Mouse (Mus musculus) kidney, postnatal 36 days (tissue): ENCODE results near the gene Col20a1.

Experiments used
- DNase-seq, 2 experiments: peaks; one replicate each; pipeline ENCODE4 v3.0.0; 2021 to 2022; ENCODE audit warnings: mixed read lengths in 2 of 2

Gene Col20a1

DNA sequence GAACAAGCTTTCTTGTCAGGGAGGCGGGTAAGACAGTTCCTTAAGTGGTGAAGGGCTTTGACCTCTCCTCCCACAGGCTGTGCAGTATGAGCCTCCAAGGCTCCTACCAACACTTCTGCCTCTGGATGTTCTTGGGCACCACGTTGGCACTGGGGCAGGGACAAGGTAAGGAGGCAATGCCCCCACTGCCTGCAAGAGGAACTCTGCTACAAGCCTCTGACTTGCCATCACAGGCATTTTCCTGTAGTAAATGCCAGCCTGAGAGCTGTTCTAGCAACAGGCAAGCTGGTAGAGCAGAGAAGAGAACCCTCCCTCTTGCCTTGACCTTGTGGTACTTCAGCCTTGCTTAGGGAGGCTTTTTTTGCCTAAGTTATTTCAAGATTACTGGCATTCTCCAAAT, at the start of gene Col20a1:
Gene Col20a1, plus strand, starts transcription at position 87 of the 400 bp plus-strand sequence.
- DNase-seq = no peak

DNA sequence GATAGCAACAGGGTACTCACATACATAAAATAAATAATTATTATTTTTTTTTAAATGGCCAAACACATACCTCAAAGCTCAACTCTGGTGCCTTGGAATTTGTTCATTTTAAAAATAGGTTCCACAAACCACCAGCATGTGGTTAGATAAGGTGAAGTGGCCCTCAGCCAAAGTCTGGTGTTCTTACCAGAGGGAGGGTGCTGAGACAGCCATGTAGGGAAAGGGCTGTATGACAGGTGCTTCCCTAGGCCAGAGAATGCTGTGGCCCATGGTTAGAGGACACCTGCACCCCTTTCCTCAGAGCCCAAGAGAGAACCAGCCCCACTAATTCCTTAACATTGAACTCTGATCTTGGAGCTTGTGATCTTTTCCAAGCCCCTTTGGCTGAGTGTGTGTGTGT, 46.1 kb upstream of the Col20a1 start:
- no peak for DNase-seq

DNA sequence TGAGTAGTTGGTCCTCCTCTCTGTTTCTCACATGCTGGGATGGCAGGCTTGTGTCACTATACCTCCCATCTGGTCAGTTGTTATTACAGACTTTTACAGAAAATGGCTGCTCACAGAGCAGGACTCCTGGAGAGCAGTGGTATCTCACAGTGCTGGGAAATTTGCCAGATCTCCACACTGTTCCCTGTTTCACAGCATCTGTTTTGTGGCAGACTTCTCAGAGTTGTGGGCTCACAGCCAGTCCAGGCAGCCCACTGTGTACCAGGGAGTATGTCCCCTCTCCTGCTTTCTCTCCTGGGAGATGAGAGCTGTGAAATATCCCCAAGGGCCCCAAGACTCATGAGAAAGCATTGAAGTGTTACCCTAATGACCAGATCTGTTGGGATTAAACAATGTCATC, 44.5 kb upstream of the Col20a1 start:
- DNase-seq = no peak

DNA sequence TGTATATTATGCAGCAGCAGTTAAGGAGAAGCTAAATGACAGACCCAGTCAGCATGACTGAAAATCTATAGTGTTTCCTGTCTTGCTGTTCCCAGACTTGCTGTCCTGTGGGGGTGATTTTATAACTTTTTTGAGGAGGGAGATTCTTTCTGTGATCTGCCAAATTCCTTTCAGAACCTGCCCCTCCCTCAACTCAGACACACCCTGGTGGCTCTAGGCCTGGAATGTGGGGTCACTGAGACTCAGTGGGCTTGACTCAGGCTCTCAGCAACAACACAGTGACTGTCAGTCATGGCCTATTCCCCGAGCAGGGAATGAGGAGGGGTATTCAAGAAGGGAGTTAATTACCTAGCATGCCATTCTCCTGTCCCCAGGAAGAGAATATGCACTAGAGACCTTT, 36.4 kb upstream of the Col20a1 start:
- DNase-seq = no peak

DNA sequence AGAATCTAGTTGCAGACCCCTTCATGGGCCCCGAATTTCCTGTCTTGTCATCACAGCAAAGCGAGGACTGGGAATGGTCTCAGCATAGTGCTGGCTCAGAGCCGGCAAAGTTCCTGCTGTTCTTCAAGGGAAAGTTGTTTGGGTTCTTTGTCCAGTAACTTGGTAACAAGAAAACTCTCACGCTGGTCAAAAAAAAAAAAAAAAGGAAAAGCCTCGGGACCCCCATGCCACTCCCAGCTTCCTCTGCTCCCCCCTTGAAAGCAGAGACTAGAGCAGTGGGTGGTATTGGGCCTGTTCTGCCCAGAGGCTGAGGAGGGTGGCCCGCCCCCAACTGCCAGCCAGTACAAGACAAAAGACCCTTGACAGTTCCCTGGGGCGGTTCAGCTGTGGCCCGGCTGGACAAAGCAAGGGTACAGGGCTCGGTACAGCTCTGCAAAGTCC, 33.6 kb upstream of the Col20a1 start:
- DNase-seq = no peak

DNA sequence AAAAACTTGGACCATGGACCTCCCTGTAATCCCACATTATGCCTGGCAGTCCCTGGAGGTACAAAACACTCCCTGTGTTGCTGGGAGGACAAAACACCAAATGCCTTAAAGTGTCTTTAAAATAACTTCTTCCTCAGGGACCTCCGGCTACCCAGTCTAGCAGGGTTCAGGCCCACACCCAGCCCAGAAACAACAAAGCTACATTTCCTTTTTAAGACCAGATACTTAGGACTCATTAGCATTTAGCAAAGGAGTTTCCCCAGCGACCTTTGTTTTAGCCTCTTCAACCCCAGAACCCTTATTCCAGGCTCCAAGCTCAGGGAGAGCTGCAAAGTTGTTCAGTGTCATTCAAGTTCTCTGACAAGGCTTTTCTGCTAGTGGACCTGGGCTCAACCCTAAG, 32.7 kb upstream of the Col20a1 start:
- no peak for DNase-seq

DNA sequence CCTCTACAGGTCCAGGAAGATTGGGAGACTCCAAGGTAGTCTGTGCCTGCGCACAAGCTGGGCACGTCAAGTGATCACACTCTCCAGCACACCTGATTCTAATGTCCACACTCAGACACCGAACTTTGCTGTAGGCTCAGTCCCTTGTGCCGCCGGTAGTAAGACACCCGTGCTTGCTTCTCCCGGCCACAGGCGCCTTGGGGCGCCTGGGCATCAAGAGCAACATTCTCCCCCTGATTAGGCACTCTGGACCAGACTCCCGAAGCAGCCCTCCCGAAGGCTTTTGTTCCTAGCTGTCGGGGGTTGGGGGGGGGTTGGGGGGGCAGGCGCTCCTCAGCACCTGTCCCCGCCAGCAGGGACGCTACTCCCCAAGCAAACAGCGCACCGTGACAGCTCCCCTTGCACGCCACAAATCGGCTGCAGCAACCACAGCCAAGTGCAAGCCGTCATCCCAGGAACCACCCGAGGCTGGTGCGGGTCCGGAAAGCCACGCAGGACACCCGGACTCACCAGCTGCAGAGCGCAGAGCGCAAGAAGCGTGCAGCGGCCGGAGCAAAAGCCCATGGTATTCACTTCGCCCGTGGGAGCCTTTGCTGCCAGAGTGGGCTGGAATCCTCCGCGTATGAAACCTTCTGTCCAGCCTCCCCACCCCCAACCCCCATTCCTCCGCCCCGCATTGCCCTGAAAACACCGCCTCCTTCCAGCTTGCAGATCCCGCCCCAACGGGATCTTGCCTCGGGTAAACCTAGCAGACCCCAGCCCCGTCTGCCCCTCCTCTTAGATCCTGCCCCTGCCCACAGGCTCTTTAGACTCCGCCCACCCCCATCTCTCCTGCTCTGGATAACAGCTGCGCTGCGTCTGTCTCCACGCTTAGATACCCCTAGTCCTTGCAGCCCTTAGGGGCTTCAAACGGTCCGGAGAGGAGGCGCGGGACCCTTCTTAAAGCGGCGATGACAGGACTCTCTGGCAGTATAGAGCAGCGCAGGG, 32.0 kb upstream of the Col20a1 start, which contains the start of gene Nkain4:
Gene Nkain4, minus strand, starts transcription at position 639 of the 987 bp plus-strand sequence.
- peak; percentile 8 to 37 for DNase-seq

DNA sequence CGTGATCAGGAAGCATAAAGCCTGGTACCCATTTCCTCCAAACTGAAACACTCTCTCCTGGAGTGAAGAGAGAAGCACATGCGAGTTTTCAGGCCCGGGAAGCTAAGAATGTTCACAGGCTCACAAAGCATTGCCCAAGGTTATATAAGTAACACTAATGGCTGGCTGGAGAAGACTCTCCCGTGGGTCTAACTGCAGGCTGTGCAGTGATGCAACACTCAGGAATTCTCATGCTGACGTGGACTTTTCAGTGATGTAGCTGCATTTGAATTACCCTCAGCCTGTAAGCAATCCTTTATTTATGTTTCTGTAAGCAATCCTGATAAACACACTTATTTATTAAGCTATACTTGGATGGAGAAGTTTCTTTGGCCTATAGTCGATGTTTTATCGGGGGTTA, 26.7 kb upstream of the Col20a1 start:
- DNase-seq = no peak

DNA sequence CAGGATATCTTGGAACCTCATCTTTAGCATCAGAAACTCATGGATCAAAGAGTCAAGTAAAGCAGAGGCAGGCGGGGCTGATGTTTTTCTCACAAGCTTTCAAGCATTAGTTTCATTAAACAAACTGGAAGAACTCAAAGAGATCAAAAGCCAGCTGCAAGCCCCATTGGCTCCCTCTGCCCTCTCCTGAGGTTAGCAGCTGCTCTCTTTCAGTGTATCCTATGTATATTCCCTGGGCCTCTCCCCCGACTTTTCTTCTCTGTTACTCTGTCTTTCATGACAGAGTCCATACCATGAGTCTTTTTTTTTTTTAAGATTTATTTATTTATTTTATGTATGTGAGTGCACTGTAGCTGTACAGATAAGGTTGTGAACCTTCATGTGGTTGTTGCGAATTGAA, 26.1 kb upstream of the Col20a1 start:
- no peak for DNase-seq

DNA sequence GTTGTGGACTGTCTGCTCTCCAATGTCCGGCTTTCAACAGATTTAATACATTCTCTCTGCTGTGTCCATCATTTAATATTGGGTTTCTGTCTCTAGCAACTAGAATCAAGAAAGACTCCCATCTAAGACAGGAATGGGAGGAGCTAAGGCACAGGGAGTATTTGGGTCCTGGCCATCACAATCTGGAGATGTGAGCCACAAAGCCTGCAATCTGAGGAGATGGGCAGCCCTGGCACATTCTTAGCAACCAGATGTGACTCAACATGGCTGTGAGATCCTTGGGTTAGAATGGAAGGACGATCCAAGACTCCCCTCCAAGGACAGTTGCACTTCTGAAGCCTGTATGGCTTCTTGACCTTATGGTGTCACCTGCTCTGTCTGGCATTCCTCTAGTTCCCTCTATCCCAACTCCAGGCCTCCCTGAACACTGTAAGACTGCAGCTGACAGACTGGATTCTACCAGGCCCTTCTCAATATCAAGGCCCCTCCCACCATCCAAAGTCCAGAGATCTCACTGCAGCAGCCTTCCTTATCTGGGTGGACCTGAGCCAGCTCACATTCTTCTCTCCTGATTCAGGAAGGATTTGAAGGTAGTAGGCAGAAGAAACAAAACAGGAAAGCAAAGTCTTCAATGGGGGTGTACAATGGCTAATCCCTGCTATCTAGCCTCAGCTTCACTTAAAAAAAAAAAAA, 23.6 kb upstream of the Col20a1 start:
- peak; percentile 30 to 45 for DNase-seq

DNA sequence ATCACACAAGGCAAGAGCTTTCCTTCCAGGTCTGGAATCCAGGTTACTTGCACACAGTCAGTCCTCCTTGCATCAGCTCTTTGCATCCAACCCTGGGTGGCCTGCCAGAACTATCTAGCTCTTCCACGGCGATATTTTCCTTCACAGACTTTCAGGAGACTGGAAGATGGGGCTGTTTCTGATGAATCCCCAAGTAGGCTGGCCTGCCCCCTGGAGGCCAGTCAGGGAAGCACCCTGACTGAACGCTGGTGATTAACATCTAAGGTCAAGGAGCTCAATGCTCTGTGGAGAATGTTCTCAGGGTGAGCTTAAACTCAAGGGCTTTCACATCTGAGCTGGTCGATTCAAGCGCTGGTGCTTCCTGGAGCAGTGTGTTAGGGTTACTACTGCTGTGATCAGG, 22.4 kb upstream of the Col20a1 start:
- DNase-seq = peak; percentile 69 to 88

DNA sequence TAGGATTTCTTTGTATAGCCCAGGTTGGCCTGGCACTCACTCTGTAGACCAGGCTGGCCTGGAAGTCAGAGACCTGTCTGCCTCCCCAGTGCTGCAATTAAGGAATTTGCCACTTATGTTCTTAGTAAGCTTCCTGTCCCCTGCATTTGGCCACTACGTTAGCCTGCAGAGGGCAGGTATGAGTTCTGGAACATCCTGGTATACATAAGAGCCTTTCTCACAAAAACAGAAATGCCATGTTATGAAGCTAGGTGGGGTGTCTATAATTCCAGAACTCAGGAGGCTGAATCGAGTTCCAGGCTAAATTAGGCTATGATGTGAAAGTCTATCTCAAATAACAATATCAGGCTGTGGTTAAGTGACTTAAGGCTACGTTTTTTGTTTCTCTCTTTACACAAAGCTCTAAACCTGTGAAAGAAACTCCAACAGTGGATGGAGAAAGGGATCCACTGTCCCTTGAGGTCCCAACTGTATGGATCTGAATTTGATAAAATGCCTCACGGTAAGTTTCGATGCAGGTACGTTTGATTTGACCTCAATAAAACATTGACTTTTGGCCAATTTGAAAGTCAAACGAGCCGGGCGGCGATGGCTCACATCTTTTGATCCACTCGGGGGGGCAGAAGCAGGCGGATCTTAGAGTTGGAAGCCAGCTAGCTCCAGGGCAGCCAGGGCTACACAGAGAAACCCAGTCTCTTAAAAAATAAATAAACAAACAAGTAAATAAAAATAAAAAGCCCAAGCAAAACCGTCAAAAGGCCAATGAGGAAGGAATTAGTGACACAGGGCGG, 20.0 kb upstream of the Col20a1 start:
- peak; percentile 29 to 44 for DNase-seq

DNA sequence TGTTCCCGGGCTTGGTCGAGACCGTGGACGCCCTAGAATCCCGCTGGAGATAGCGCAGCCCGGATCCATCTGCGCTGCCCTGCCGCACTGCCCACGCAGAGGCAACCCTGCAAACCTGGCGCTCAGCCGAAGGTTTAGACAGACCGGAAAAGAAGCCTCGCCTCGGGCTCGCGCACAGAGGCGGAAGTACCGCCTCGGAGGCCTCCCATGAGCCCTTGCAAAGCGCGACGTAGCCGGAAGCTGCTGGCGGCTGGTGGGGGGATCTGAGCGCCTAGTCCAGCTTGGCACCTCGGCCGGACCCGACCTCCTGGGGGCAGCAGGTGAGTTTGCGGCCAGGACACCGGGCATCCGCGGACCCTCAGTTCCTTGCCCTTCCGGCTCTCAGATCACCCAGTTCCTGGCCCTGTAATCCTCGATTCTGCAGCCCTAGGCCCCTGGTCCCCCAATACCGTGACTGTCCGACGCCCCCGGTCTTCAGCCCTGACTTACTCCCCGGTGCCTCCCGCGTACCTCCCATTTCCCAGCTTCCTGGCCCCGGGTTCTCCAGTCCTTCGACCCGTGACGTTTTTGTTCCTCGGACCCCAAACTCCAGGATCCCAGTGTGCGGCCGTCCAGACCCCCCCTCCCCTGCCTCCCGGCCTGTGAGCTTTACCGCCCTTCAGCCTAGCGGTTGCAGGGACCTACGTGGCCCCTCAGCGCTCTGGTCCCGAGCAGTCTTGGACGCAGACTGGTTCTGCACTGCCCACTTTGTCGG, 19.1 kb upstream of the Col20a1 start, which contains the start of gene Arfgap1:
Gene Arfgap1, plus strand, starts transcription at position 216 of the 754 bp plus-strand sequence.
- DNase-seq = peak; percentile 94 to 96

DNA sequence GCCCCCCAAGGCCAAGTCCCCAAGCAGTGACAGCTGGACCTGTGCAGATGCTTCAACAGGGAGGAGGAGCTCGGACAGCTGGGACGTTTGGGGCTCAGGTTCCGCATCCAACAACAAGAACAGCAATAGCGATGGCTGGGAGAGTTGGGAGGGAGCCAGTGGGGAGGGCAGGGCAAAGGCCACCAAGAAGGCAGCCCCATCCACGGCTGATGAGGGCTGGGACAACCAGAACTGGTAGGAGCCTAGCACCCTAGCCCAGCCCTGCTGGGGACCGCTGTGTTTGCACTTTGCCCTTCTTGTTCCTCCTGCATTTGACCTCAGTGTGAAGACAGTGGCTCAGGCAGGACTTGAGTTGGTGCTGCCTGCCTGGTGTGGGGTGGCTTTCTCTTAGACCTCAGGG, 5.2 kb upstream of the Col20a1 start:
- DNase-seq = peak; percentile 73 to 81

DNA sequence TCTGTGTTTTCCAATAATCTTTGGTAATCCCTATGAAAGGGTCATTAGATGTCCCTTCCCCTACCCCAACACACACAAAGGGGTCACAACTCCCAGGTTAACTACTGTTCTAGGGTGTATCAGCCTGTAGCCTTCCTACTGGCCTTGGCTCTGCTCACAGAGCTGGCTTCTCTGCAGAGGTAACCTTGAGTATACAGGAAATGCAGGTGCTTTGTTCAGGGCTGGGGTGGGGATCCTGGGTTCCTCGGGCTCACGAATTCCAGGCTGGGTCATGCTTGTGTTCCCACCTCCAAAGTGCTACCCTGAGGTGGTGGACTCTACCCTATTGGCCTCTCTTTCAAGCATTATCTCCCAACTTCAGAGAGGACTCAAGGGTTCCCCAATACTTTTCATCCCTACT, 700 bp upstream of the Col20a1 start:
- no peak for DNase-seq

DNA sequence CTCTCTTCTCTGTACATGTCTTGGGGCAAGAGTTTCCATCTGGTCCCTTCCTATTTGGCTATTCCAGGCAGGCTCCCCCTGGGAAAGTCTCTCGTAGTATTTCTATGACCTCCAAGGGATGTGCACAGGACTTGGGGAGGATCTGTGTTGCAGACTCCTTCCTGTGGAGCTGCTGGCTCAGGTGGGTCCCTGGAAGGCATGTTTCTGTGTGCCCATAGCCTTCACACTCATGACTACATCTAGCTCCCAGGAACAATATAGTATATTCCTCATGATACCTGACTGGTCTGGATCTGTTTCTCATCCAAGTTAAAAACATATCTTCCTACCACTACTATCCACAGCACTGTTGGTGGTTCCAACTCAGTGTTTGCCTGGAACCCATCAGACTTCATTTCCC, 666 bp downstream of the Col20a1 start:
- DNase-seq = no peak

DNA sequence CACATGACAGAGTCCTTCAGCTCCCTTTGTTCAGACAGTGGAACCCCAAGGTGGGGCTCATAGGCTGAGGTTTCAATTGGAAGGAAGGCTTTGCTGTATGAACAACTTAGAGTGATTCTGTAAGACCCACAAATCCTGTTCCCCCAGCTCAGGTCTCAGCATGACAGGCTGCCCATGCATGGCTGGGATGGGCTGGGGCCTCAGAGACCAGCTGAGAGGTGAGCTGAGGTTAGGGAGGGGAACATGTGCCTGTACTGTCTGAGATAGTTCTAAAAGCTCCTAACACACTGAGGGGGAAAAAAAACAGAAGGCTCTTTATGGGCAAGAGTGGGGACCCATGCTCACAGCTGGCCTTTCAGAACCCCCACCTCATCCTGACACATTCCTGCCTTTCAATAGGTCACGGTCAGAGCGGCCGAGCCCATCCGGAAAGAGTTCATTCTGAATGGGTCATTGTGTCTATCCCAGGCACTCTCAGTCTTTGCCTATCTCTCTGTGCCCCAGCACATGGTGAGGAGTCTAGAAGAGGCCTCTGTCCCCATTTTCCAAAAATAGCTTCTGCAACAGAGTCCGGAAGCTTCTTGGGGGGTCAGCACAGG, 1.2 kb downstream of the Col20a1 start:
- DNase-seq = no peak

DNA sequence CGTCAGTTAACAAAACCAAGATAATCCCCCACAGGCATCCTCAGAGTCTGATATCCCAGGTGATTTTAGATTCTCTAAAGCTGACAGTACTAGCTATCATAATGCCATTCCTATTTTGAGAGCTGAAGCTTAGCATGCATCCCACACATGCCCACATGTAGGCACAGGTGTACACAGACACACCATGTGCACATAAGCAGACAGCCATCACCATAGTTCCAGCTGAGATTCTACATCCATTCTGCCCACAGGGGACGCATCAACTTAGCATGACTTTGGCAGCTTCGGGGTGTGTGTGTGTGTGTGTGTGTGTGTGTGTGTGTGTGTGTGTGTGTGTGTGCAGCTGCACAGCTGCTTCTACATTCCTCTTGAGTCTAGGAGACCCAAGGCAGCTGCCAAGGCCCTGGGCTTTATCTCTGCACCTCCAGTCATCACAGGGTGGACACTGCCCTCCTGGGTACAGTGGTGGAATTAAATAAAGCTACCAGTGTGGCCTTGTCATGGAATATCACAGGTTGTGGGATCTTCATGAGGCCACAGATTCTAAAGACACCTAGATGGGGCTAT, 2.1 kb downstream of the Col20a1 start:
- no peak for DNase-seq

DNA sequence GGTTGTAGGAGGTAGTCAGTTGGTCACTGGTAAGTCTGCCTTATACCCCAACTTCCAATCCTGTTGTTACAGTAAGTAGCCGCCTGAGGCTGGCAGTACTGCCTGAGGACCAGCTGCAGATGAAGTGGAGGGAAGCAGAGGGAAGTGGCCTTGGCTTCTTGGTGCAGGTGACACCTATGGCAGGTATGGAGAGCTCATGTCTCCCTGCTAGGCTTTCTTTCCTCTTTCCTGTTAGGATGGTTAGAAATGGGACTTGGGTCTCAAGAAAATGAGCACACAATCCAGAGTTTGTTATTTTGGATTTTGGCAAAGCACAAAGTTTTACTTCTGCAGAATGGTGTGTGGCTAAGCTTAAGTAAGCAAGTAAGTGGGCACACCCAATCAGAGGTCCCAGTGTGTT, 2.6 kb downstream of the Col20a1 start:
- no peak for DNase-seq

DNA sequence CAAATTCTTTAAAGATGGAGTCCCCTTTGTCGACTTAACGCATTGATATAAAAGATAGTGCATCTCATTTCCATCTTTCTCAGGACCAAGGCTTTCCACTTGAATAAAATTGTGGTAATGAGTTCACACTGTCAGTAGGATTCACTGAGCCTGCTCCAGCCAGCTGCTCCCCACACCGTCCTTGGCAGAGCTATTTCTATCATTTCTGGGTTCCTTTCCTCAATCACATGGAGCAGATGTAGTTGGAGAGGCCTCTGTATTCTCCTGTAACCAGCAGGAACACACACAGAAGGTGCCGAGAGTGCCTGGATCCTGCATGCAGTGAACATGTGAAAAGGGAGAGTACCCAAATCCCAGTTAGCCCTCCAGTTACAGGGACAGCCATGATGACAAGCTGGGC, 4.0 kb downstream of the Col20a1 start:
- DNase-seq = no peak

DNA sequence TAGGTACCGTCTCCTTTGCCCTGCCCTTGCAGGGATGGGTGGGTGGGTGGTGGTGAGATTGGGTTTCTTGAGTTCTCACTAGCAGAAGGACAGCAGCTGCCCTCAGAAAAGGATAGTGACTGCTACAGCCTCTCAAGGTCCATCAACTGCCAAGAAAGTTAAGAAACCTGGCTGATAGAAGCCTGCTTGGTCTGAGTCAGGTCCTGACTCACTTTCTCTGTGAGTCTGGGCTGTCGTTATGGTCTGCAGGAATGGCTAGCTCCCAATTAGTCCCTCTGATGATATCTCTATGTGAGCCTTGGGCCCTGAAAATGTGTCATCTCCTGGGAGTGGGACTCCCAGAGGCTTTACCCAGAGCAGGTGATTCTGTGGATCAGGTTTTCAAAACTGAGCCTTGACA, 8.0 kb downstream of the Col20a1 start:
- DNase-seq = no peak
